Mouse (Mus musculus): Measurements from ENCODE around the gene Pidd1.

- TF ChIP-seq CTCF (IDR thresholded peaks at IDR 0.05; ENCODE audit: low read depth) (no peak), EP300 (IDR thresholded peaks at IDR 0.05; ENCODE audit: low read depth) (no peak)
Observed at GRCm38 (mm10) chr7:141433517-141434400, 10.1 kb downstream of the Pidd1 start.
